In genomic region chr3:65527196-65527595, GRCm38 (mm10) we compare ENCODE assay signal across 8 mouse cellular contexts. TPM values are rescaled to one million over a fixed set of nuclear protein-coding genes. Genes with fewer than 3 reads are reported as not detected.
DNase-seq lines count a peak whose midpoint lies in the region; ATAC-seq lines count a peak whose summit lies in the region.

No protein-coding gene starts in this region.

- peak overlapping the region; percentile 97 for H3K9ac ChIP-seq in heart, embryonic 13.5 days
- H3K9ac ChIP-seq in intestine, embryonic 16.5 days (ENCODE audit: low read depth, low read length), result peak overlapping the region; percentile 95
- H3K9ac ChIP-seq in midbrain, embryonic 11.5 days (ENCODE audit: low read length), result peak overlapping the region; percentile 88

- 16% methylated on average over 3 of the region's 3 CpGs for WGBS in heart, embryonic 13.5 days
- 14% methylated on average over 3 of the region's 3 CpGs for WGBS in intestine, embryonic 16.5 days
- 20% methylated on average over 3 of the region's 3 CpGs for WGBS in midbrain, embryonic 11.5 days

- no peak for DNase-seq in heart, adult 9 months (ENCODE audit: low spot score in 2 of 2)
- DNase-seq in midbrain, embryonic 11.5 days (ENCODE audit: low spot score, missing footprints), result no peak
- no peak for DNase-seq in urinary bladder, postnatal 4 days (ENCODE audit: low spot score in 2 of 2)
- DNase-seq in gastrocnemius, adult 18-20 months (ENCODE audit: low spot score), result no peak

- peaks cover 7% of the 10 kb centered on the region for H3K36me3 ChIP-seq in heart, embryonic 13.5 days
- no peaks in the 10 kb centered on the region for H3K36me3 ChIP-seq in intestine, embryonic 16.5 days (ENCODE audit: control insufficient read depth, insufficient read depth, low read length)
- H3K36me3 ChIP-seq in midbrain, embryonic 11.5 days (ENCODE audit: control insufficient read depth, insufficient read depth, low read length), result no peaks in the 10 kb centered on the region

- peak overlapping the region; percentile 82 for H3K4me2 ChIP-seq in heart, embryonic 13.5 days
- peak overlapping the region; percentile 61 for H3K4me2 ChIP-seq in intestine, embryonic 16.5 days (ENCODE audit: low read depth, low read length)
- peak overlapping the region; percentile 68 for H3K4me2 ChIP-seq in midbrain, embryonic 11.5 days

- H3K4me1 ChIP-seq in heart, embryonic 13.5 days, result peaks cover 9% of the 10 kb centered on the region
- H3K4me1 ChIP-seq in brown adipose tissue, adult 24 weeks (ENCODE audit: control insufficient read depth, insufficient read depth, insufficient read length, low read length), result peaks cover 2% of the 10 kb centered on the region; the same call in 1 of the 2 replicates
- H3K4me1 ChIP-seq in intestine, embryonic 16.5 days (ENCODE audit: control insufficient read depth, insufficient read depth, low read length), result peaks cover 2% of the 10 kb centered on the region; the same call in 1 of the 2 replicates
- H3K4me1 ChIP-seq in midbrain, embryonic 11.5 days (ENCODE audit: control insufficient read depth, insufficient read depth, low read length), result peaks cover 3% of the 10 kb centered on the region; the same call in 1 of the 2 replicates

- H3K27ac ChIP-seq in heart, embryonic 13.5 days (replicated peaks), result peak overlapping the region; percentile 98
- no peak overlapping the region for H3K27ac ChIP-seq in brown adipose tissue, adult 24 weeks (replicated peaks; ENCODE audit: low read depth, low read length)
- peak overlapping the region; percentile 99 for H3K27ac ChIP-seq in intestine, embryonic 16.5 days (ENCODE audit: low read length)
- H3K27ac ChIP-seq in midbrain, embryonic 11.5 days (ENCODE audit: low read depth, low read length), result peak overlapping the region; percentile 97; the same call in 1 of the 2 replicates

- no peaks in the 10 kb centered on the region for H3K27me3 ChIP-seq in heart, embryonic 13.5 days (replicated peaks)
- H3K27me3 ChIP-seq in intestine, embryonic 16.5 days (replicated peaks; ENCODE audit: control insufficient read depth, insufficient read depth, low read length), result no peaks in the 10 kb centered on the region
- no peaks in the 10 kb centered on the region for H3K27me3 ChIP-seq in midbrain, embryonic 11.5 days (ENCODE audit: control insufficient read depth, insufficient read depth, low read length)

- no peaks in the 10 kb centered on the region for H3K9me3 ChIP-seq in heart, embryonic 13.5 days
- H3K9me3 ChIP-seq in intestine, embryonic 16.5 days (ENCODE audit: control insufficient read depth, low read length), result no peaks in the 10 kb centered on the region
- no peaks in the 10 kb centered on the region for H3K9me3 ChIP-seq in midbrain, embryonic 11.5 days (ENCODE audit: control insufficient read depth, low read length)

- H3K4me3 ChIP-seq in heart, embryonic 13.5 days, result peak overlapping the region; percentile 99
- peak overlapping the region; percentile 89 for H3K4me3 ChIP-seq in brown adipose tissue, adult 24 weeks (ENCODE audit: insufficient read depth, low read depth, low read length)
- peak overlapping the region; percentile 98 for H3K4me3 ChIP-seq in intestine, embryonic 16.5 days (ENCODE audit: low read length)
- H3K4me3 ChIP-seq in midbrain, embryonic 11.5 days (ENCODE audit: low read depth, low read length), result peak overlapping the region; percentile 86

- no peak for ATAC-seq in heart, embryonic 13.5 days (ENCODE audit: extremely low read depth, insufficient number of reproducible peaks, low FRiP score, low TSS enrichment)
- ATAC-seq in intestine, embryonic 16.5 days, result no peak
- no peak for ATAC-seq in midbrain, embryonic 11.5 days (ENCODE audit: low FRiP score)
- no peak for ATAC-seq in inflammation-experienced regulatory T-cells, adult 6 months

RNA-seq across cellular contexts. Expression of gene Tiparp, which starts 1.0 kb away (rescaled TPM):
- 25.1 and 26.7 TPM in 2 replicates for polyA plus RNA-seq in heart, embryonic 13.5 days (2015; fragmentation: Nextera tagmentation; extraction: Ambion mirVana)
- 33.6 and 36.1 TPM in 2 replicates for polyA plus RNA-seq in brown adipose tissue, adult 24 weeks (2012; ENCODE audit: insufficient read depth, insufficient read length, missing spikeins)
- 39.5 and 41.9 TPM in 2 replicates for polyA plus RNA-seq in intestine, embryonic 16.5 days (2015; fragmentation: Nextera tagmentation; extraction: Ambion mirVana)
- 38.8 and 41.6 TPM in 2 replicates for polyA plus RNA-seq in midbrain, embryonic 11.5 days (2014; fragmentation: Nextera tagmentation; extraction: Ambion mirVana)
- 1 to 10 TPM; 3.2 to 9.1 (median 7.9) TPM for polyA plus RNA-seq in inflammation-experienced regulatory T-cells, adult 6 months (2017; shearing (Covaris generic))
- total RNA-seq in gastrocnemius, adult 18-20 months (2021), result 10 to 100 TPM; 14.0 to 41.9 TPM
